Mouse (Mus musculus) heart, postnatal 0 days (tissue): Measurements from ENCODE around the gene Lmx1a.

ENCODE experiments used
- CTCF ChIP-seq: IDR thresholded peaks from 2 replicates; pipeline ENCODE4 v1.5.1; 2016; ENCODE audit warnings: antibody characterized with exemption, control low read depth, low read depth
- EP300 ChIP-seq: IDR thresholded peaks from 2 replicates; pipeline ENCODE4 v1.6.1; 2016; ENCODE audit warnings: antibody characterized with exemption, low read depth

DNA sequence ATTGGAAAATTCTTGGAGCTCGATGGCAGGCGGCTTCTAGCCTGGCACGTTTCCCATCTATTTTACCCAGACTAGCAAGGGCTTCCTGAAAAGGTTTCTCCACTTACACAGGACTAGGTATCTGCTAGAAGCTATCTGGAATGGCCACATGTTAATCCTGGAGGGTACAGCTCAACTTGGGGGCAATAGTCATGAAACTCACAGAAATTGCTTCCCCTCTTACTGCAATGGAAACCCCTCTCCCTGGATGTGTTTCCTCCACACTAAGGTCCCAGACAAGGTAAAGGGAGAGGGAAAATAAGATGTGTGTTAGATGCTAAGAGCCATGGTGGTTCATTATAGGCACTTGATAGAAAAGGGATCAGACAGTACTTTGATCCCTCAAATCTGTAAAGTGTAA is 5.7 kb downstream of the Lmx1a start:
- TF ChIP-seq EP300 (no peak), CTCF (no peak)
